Mouse (Mus musculus) gonadal fat pad, adult 2 months (tissue): ENCODE data around the gene Zfp599. TPM values are rescaled to one million over a fixed set of nuclear protein-coding genes. Genes with fewer than 3 reads are reported as not detected.

Experiments used
- DNase-seq: peaks from one replicate; pipeline ENCODE4 v3.0.0-alpha.2; 2012; ENCODE audit warnings: low read depth
- polyA plus RNA-seq: library from polyadenylated mRNA; depleted of rRNA; stranded (reverse); fragments of >200 nt; gene quantifications from 2 replicates; pipeline ENCODE4 v1.2.3, GENCODE M21; 2012; rRNA removed

The Zfp599 gene
- polyA plus RNA-seq, 1 experiment: 0.26 TPM

- DNase-seq: no peak
These were observed 35.6 kb downstream of the Zfp599 start for GRCm38 (mm10) chr9:22224066-22224465.

GRCm38 (mm10) chr9:22217858-22218493 is 41.7 kb downstream of the Zfp599 start:
- no peak for DNase-seq

GRCm38 (mm10) chr9:22216705-22217104 is 43.0 kb downstream of the Zfp599 start:
- DNase-seq: no peak

DNA sequence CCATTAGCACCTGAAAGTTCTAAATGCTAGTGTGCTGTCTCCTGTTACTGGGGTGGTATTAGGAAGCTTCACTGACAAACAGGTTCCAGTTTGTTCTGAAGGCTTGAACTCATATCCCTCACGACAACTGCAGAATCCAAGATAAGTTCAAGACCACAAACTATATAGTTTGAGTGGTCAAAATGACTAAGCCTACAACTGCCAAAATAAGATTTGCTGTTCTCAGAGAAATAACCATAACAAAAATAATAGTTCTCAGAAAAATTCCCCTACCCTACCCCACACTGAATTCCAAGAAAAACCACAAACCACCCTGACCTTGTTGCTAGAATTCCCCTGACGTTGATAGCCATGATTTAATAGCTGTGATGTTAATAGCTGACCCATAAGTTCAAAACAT is 45.1 kb downstream of the Zfp599 start:
- DNase-seq: no peak

DNA sequence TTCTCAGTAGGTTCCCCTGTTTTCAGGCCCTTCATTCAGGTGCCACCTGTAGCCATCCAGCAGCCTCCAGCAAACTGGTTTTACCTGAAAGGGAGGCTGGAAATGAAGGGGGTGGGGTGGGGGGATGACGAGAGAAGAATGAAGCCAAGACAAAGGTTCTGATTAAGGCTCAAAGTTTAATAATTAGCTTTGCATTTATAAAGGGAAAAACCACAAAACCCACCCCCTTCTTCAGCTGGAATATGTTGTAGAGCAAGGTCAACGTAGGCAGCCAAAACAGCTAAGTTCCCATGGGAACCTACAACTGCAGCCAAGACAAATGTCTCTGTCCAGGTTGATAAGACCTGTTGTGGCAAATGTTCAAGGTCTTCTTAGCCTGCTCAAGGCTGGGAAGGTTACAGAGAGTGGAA is 45.9 kb downstream of the Zfp599 start:
- DNase-seq: peak; percentile 51

Other genes starting within 250 kb of the Zfp599 start
- 0.05 and 0.20 TPM in 2 replicates for gene Elavl3, start 207.9 kb downstream of the Zfp599 start, polyA plus RNA-seq
- gene Gm49318, start 188.6 kb downstream of the Zfp599 start, polyA plus RNA-seq: not detected in 2 replicates
- 12.7 and 15.7 TPM in 2 replicates for gene Zfp653, start 188.5 kb downstream of the Zfp599 start, polyA plus RNA-seq
- 43.8 and 48.3 TPM in 2 replicates for gene Ecsit, start 174.5 kb downstream of the Zfp599 start, polyA plus RNA-seq
- gene Cnn1, start 160.7 kb downstream of the Zfp599 start, polyA plus RNA-seq: 145 and 181 TPM in 2 replicates
- gene Elof1, start 142.7 kb downstream of the Zfp599 start, polyA plus RNA-seq: 145 and 171 TPM in 2 replicates
- 256 and 495 TPM in 2 replicates for gene Acp5, start 124.2 kb downstream of the Zfp599 start, polyA plus RNA-seq
- 96.3 and 128 TPM in 2 replicates for gene Pigyl, start 103.0 kb downstream of the Zfp599 start, polyA plus RNA-seq
- gene Zfp872, start 71.8 kb downstream of the Zfp599 start, polyA plus RNA-seq: 0.93 and 1.0 TPM in 2 replicates
- 21.1 TPM in 2 replicates for gene Zfp809, start 34.2 kb downstream of the Zfp599 start, polyA plus RNA-seq
- 11.2 and 13.2 TPM in 2 replicates for gene Zfp810, start 47.8 kb upstream of the Zfp599 start, polyA plus RNA-seq
- gene Anln, start 129.3 kb upstream of the Zfp599 start, polyA plus RNA-seq: 1.6 and 1.9 TPM in 2 replicates
- gene 9530077C05Rik, start 151.6 kb upstream of the Zfp599 start, polyA plus RNA-seq: 2.0 and 2.9 TPM in 2 replicates
- gene Gm17545, start 194.4 kb upstream of the Zfp599 start, polyA plus RNA-seq: not detected in 2 replicates
- 38.0 and 55.2 TPM in 2 replicates for gene Rp9, start 209.8 kb upstream of the Zfp599 start, polyA plus RNA-seq
- 14.4 and 17.6 TPM in 2 replicates for gene Bbs9, start 215.8 kb upstream of the Zfp599 start, polyA plus RNA-seq